Mouse (Mus musculus): ENCODE results near the gene Igflr1.

Gene Igflr1

GRCm38 (mm10) chr7:30581547-30581946 lies 16.3 kb downstream of the Igflr1 start:
- in situ Hi-C loops (cut with MboI; ENCODE audit: low pct_unique_long_range_greater_than_20kb in 1 of 2, low sequenced_read_pairs in 2 of 2, unreplicated experiment in 1 of 2), result no loop called here

GRCm38 (mm10) chr7:30584339-30584738 lies 19.1 kb downstream of the Igflr1 start:
- in situ Hi-C loops (cut with MboI; ENCODE audit: low pct_unique_long_range_greater_than_20kb in 1 of 2, low sequenced_read_pairs in 2 of 2, unreplicated experiment in 1 of 2), result no loop called here

- in situ Hi-C loops (cut with MboI; ENCODE audit: low pct_unique_long_range_greater_than_20kb in 1 of 2, low sequenced_read_pairs in 2 of 2, unreplicated experiment in 1 of 2), result no loop called here
These were observed 19.9 kb downstream of the Igflr1 start for GRCm38 (mm10) chr7:30585170-30585569.

GRCm38 (mm10) chr7:30586455-30587020 lies 21.3 kb downstream of the Igflr1 start:
- in situ Hi-C loops (cut with MboI; ENCODE audit: low pct_unique_long_range_greater_than_20kb in 1 of 2, low sequenced_read_pairs in 2 of 2, unreplicated experiment in 1 of 2), result no loop called here

GRCm38 (mm10) chr7:30587842-30588667 lies 22.8 kb downstream of the Igflr1 start:
- in situ Hi-C loops (cut with MboI; ENCODE audit: low pct_unique_long_range_greater_than_20kb in 1 of 2, low sequenced_read_pairs in 2 of 2, unreplicated experiment in 1 of 2), result no loop called here

- in situ Hi-C loops (cut with MboI; ENCODE audit: low pct_unique_long_range_greater_than_20kb in 1 of 2, low sequenced_read_pairs in 2 of 2, unreplicated experiment in 1 of 2), result no loop called here
These were observed 23.6 kb downstream of the Igflr1 start, which contains the start of gene Kmt2b for GRCm38 (mm10) chr7:30588676-30589434. Kmt2b (minus strand) TSS chr7:30588726.

GRCm38 (mm10) chr7:30589435-30590301 lies 24.4 kb downstream of the Igflr1 start:
- in situ Hi-C loops (cut with MboI; ENCODE audit: low pct_unique_long_range_greater_than_20kb in 1 of 2, low sequenced_read_pairs in 2 of 2, unreplicated experiment in 1 of 2), result no loop called here

DNA sequence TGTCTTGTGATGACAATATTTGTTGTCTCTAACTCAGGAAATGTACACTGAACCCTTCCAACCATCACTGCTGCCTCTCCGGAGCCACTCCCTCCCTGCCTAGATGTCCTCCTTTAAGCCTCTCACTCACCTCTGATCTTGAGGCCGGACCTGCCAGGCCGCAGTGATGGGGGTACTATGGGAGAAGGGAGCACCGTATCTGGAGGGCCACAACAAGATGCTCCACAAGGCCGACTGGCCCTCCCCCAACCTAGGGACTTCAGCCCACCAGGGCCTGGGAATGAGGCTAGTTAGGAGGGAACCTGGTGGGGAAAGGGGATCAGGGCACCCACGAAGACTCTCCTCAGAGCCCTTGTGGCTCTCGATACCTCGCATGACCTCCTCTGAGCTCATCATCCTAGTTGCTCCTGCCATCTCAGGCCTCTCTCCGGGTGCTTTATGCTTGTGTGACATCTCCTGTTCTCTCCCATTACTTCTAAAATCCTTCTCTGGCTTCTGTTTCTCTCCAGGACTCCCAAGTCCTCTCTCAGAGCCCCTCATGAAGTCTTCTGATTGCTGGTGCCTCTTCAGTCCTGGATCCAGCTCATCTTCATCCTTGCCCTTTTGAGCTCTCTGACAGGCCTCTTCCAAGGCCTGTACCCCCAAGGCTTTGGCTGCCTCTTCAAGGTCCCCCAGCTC lies 25.8 kb downstream of the Igflr1 start:
- in situ Hi-C loops (cut with MboI; ENCODE audit: low pct_unique_long_range_greater_than_20kb in 1 of 2, low sequenced_read_pairs in 2 of 2, unreplicated experiment in 1 of 2), result no loop called here

GRCm38 (mm10) chr7:30591605-30591951 lies 26.4 kb downstream of the Igflr1 start:
- in situ Hi-C loops (cut with MboI; ENCODE audit: low pct_unique_long_range_greater_than_20kb in 1 of 2, low sequenced_read_pairs in 2 of 2, unreplicated experiment in 1 of 2), result no loop called here

GRCm38 (mm10) chr7:30592772-30593423 lies 27.7 kb downstream of the Igflr1 start:
- in situ Hi-C loops (cut with MboI; ENCODE audit: low pct_unique_long_range_greater_than_20kb in 1 of 2, low sequenced_read_pairs in 2 of 2, unreplicated experiment in 1 of 2), result no loop called here

DNA sequence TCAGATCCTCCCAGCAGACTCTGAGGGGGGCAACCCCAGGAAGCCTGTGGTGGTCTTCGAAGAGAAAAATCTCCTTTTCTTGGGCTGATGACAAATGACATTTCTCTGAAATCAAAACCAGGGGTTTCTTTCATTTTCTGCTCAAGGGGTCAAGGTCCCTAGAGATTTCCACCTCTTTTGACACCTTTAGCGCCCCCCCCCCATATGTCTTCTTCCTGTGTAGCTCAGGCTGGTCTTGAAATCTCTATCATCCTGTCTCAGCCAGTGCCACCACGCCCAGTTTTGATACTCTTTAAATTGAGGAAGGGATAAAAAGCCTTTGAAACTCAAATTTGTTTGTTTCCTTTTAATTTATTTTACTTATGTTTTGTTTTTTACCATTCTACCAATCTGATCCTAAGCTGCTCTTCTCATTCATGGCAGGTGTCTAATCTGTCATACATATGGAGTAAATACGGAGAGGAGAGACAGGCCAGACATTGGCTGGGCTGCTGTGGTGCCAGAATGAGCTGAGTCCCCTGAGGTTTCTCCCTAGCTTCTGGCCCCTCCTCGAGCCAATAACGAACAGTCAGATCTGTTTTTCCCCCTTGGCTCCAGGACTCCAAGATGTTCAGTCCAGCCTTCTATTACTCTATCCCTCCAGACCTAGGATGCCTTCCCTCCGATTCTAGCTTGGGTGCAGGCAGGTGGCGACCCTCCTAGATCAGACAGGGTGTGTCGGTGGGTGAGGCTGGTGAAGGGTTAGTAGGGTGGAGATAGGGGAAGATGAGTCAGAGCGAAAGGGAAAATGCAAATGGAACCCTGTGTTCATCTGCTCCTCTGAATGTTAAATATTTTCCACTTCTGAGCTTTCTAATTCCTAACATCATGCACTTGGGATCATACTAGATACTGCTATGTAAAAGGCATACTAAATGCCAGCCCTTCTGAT lies 28.6 kb downstream of the Igflr1 start:
- in situ Hi-C loops (cut with MboI; ENCODE audit: low pct_unique_long_range_greater_than_20kb in 1 of 2, low sequenced_read_pairs in 2 of 2, unreplicated experiment in 1 of 2), result no loop called here

DNA sequence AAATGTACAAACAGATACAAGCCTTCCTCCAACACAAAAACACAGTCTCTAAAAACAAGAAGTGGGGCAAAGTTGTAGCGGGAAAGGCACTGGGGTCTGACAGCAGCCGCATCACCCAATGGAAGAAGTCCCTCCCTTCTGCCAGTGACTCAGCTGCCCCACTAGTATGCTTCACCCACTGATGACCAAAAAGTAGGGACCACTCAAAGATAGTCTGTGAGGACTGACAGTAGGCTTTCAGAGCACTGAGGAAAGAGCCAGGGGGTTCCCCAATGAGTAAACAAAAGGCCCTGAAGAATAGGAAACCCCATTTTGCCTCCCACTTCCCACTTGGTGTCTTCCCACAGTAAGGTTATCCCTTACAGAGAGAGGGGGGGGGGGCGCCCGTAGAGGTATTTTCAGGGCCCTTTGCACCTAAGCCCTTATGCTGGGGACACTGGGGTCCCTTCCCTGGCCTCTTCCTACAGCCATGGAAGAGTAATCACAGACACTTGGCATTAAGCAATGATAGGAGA lies 29.3 kb downstream of the Igflr1 start:
- in situ Hi-C loops (cut with MboI; ENCODE audit: low pct_unique_long_range_greater_than_20kb in 1 of 2, low sequenced_read_pairs in 2 of 2, unreplicated experiment in 1 of 2), result no loop called here

- in situ Hi-C loops (cut with MboI; ENCODE audit: low pct_unique_long_range_greater_than_20kb in 1 of 2, low sequenced_read_pairs in 2 of 2, unreplicated experiment in 1 of 2), result no loop called here
These were observed 30.9 kb downstream of the Igflr1 start for GRCm38 (mm10) chr7:30596093-30596492.

GRCm38 (mm10) chr7:30596811-30597210 lies 31.6 kb downstream of the Igflr1 start:
- in situ Hi-C loops (cut with MboI; ENCODE audit: low pct_unique_long_range_greater_than_20kb in 1 of 2, low sequenced_read_pairs in 2 of 2, unreplicated experiment in 1 of 2), result no loop called here

GRCm38 (mm10) chr7:30598786-30599185 lies 33.6 kb downstream of the Igflr1 start, which contains the start of gene Zbtb32:
Zbtb32 (minus strand) TSS chr7:30598909.
- in situ Hi-C loops (cut with MboI; ENCODE audit: low pct_unique_long_range_greater_than_20kb in 1 of 2, low sequenced_read_pairs in 2 of 2, unreplicated experiment in 1 of 2), result no loop called here

GRCm38 (mm10) chr7:30599933-30600353 lies 34.7 kb downstream of the Igflr1 start:
- in situ Hi-C loops (cut with MboI; ENCODE audit: low pct_unique_long_range_greater_than_20kb in 1 of 2, low sequenced_read_pairs in 2 of 2, unreplicated experiment in 1 of 2), result no loop called here
